Mouse (Mus musculus): ENCODE measurements around the gene Fancf. TPM values are rescaled to one million over a fixed set of nuclear protein-coding genes. Genes with fewer than 3 reads are reported as not detected.

The Fancf gene
- polyA plus RNA-seq (2014; fragmentation: Nextera tagmentation; extraction: Ambion mirVana) = 7.3 and 13.0 TPM in 2 replicates

- peak within 1 kb of the TSS; percentile 89 for H3K9ac ChIP-seq (ENCODE audit: low read length)
- H3K4me1 ChIP-seq (replicated peaks; ENCODE audit: control insufficient read depth, insufficient read depth, low read length) = peaks cover 5% of the 10 kb centered on the region; the same call in 1 of the 2 replicates
- H3K4me2 ChIP-seq (ENCODE audit: low read length) = peak within 1 kb of the TSS; percentile 56
- no peaks in the 10 kb centered on the region for H3K27me3 ChIP-seq (replicated peaks; ENCODE audit: control insufficient read depth, insufficient read depth, low read length)
- peak within 1 kb of the TSS; percentile 96 for H3K27ac ChIP-seq (ENCODE audit: low read depth)
- ATAC-seq (replicated peaks; ENCODE audit: low FRiP score, low TSS enrichment, low read depth) = peak; percentile 99
- H3K4me3 ChIP-seq (ENCODE audit: low read depth, low read length) = peak within 1 kb of the TSS; percentile 66
- peak; percentile 99 for DNase-seq (ENCODE audit: low spot score)
- peaks cover 28% of the 10 kb centered on the region for H3K36me3 ChIP-seq (ENCODE audit: control insufficient read depth, insufficient read depth, low read length)
- WGBS = under 1% methylated on average over 43 of the region's 43 CpGs
- no peaks in the 10 kb centered on the region for H3K9me3 ChIP-seq (ENCODE audit: control insufficient read depth, low read length)
These were observed at the start of gene Fancf for GRCm38 (mm10) chr7:51862097-51862492. TSS of gene Fancf (minus strand) at chr7:51862267.

GRCm38 (mm10) chr7:51899066-51899465, 37.0 kb upstream of the Fancf start:
- 80% methylated on average over 6 of the region's 6 CpGs for WGBS

GRCm38 (mm10) chr7:51894939-51895338, 32.9 kb upstream of the Fancf start:
- H3K9ac ChIP-seq (ENCODE audit: low read length) = no peak overlapping the region

More at GRCm38 (mm10) chr7:51899066-51899465, 37.0 kb upstream of the Fancf start:
- Histone ChIP-seq H3K27me3 (replicated peaks; ENCODE audit: control insufficient read depth, insufficient read depth, low read length) (no peaks in the 10 kb centered on the region), H3K27ac (ENCODE audit: low read depth) (no peak overlapping the region), H3K9ac (ENCODE audit: low read length) (no peak overlapping the region), H3K4me2 (ENCODE audit: low read length) (no peak overlapping the region), H3K4me1 (replicated peaks; ENCODE audit: control insufficient read depth, insufficient read depth, low read length) (no peaks in the 10 kb centered on the region), H3K4me3 (ENCODE audit: low read depth, low read length) (no peak overlapping the region), H3K36me3 (ENCODE audit: control insufficient read depth, insufficient read depth, low read length) (no peaks in the 10 kb centered on the region), H3K9me3 (ENCODE audit: control insufficient read depth, low read length) (no peaks in the 10 kb centered on the region)
- no peak for DNase-seq (ENCODE audit: low spot score)
- ATAC-seq (replicated peaks; ENCODE audit: low FRiP score, low TSS enrichment, low read depth) = no peak

DNA sequence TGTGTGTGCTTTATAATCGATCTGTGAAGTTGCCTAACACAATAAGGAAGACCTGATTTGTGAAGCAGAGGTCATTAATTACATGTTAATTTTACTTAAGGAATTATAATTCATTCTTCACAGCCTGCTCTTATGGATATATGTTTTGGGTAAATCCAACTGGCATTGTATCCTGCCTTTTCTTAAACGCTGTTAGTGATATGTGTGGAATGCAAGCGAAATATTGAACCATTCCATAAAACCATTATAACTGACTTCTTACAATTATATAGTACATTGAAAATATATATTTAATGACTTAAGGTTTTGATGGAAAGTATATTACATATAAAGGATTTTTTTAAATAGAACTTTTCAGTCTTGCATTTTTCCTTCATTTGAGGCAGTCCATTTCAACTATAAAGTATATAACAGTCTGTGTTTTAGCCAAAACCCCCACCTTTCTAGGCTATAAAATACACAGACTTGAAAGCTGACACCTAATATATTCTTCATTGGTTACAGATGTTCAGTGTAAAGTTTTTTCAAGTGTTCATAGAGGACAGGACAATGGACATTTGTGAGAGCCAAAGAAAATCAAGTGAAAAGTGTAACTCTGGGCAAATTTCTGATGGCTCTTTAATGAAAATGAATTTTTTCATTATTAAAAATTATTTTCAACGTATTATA, 32.2 kb upstream of the Fancf start:
- no peaks in the 10 kb centered on the region for H3K36me3 ChIP-seq (ENCODE audit: control insufficient read depth, insufficient read depth, low read length)
- 78% methylated on average over 4 of the region's 4 CpGs for WGBS
- H3K9ac ChIP-seq (ENCODE audit: low read length) = no peak overlapping the region
- no peak for DNase-seq (ENCODE audit: low spot score)
- no peak overlapping the region for H3K4me2 ChIP-seq (ENCODE audit: low read length)
- H3K27me3 ChIP-seq (replicated peaks; ENCODE audit: control insufficient read depth, insufficient read depth, low read length) = no peaks in the 10 kb centered on the region
- ATAC-seq (replicated peaks; ENCODE audit: low FRiP score, low TSS enrichment, low read depth) = no peak
- no peaks in the 10 kb centered on the region for H3K4me1 ChIP-seq (replicated peaks; ENCODE audit: control insufficient read depth, insufficient read depth, low read length)
- H3K27ac ChIP-seq (ENCODE audit: low read depth) = no peak overlapping the region
- no peaks in the 10 kb centered on the region for H3K9me3 ChIP-seq (ENCODE audit: control insufficient read depth, low read length)
- H3K4me3 ChIP-seq (ENCODE audit: low read depth, low read length) = no peak overlapping the region

More at GRCm38 (mm10) chr7:51894939-51895338, 32.9 kb upstream of the Fancf start:
- no peak for ATAC-seq (replicated peaks; ENCODE audit: low FRiP score, low TSS enrichment, low read depth)
- Histone ChIP-seq H3K4me2 (ENCODE audit: low read length) (no peak overlapping the region), H3K27ac (ENCODE audit: low read depth) (no peak overlapping the region), H3K9me3 (ENCODE audit: control insufficient read depth, low read length) (no peaks in the 10 kb centered on the region), H3K4me3 (ENCODE audit: low read depth, low read length) (no peak overlapping the region), H3K4me1 (replicated peaks; ENCODE audit: control insufficient read depth, insufficient read depth, low read length) (no peaks in the 10 kb centered on the region), H3K36me3 (ENCODE audit: control insufficient read depth, insufficient read depth, low read length) (no peaks in the 10 kb centered on the region), H3K27me3 (replicated peaks; ENCODE audit: control insufficient read depth, insufficient read depth, low read length) (no peaks in the 10 kb centered on the region)
- WGBS = 62% methylated on average over 2 of the region's 2 CpGs
- DNase-seq (ENCODE audit: low spot score) = no peak

GRCm38 (mm10) chr7:51893008-51893407, 30.9 kb upstream of the Fancf start:
- Histone ChIP-seq H3K4me2 (ENCODE audit: low read length) (no peak overlapping the region), H3K9me3 (ENCODE audit: control insufficient read depth, low read length) (no peaks in the 10 kb centered on the region), H3K4me1 (replicated peaks; ENCODE audit: control insufficient read depth, insufficient read depth, low read length) (no peaks in the 10 kb centered on the region), H3K27me3 (replicated peaks; ENCODE audit: control insufficient read depth, insufficient read depth, low read length) (no peaks in the 10 kb centered on the region), H3K4me3 (ENCODE audit: low read depth, low read length) (no peak overlapping the region), H3K9ac (ENCODE audit: low read length) (no peak overlapping the region), H3K36me3 (ENCODE audit: control insufficient read depth, insufficient read depth, low read length) (no peaks in the 10 kb centered on the region), H3K27ac (ENCODE audit: low read depth) (no peak overlapping the region)
- WGBS = 83% methylated on average over 4 of the region's 4 CpGs
- DNase-seq (ENCODE audit: low spot score) (no peak), ATAC-seq (replicated peaks; ENCODE audit: low FRiP score, low TSS enrichment, low read depth) (no peak)

DNA sequence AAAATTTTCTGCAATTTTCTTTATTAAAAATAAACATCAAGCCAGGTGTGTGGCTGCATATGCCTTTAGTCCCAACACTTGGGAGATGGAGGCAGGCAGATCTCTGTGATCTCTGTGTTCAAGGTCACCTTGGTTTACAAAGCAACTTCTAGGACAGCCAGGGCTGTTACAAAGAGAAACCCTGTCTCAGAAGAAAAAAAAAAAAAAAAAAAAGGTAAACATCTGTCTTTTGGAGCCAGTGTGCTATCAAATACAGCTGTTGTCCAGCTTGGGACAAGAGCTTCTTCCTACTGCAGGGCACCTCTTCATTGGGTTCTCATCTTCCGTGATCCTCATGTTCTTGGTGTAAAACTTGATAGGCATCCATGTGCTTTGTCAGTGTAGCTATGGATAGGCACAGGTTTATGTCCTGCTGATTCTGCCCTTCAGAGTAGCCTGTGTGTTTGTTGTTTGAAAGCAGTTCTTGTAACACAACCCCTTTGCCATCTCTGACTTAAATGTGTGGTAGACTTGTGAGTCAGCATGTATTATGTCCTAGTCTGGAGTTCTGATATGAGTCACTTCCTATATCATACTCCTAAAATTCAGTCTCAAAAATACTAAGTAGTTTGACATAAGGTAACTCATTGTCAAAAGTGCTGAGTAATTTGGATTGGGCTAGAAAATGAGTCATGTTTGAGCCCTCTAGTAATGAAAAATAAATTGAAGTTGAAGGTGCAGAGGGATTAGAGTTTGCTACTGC, 30.3 kb upstream of the Fancf start:
- 82% methylated on average over 1 of the region's 1 CpGs for WGBS
- Histone ChIP-seq H3K9me3 (ENCODE audit: control insufficient read depth, low read length) (no peaks in the 10 kb centered on the region), H3K4me1 (replicated peaks; ENCODE audit: control insufficient read depth, insufficient read depth, low read length) (no peaks in the 10 kb centered on the region), H3K27ac (ENCODE audit: low read depth) (no peak overlapping the region), H3K9ac (ENCODE audit: low read length) (no peak overlapping the region), H3K36me3 (ENCODE audit: control insufficient read depth, insufficient read depth, low read length) (no peaks in the 10 kb centered on the region), H3K27me3 (replicated peaks; ENCODE audit: control insufficient read depth, insufficient read depth, low read length) (no peaks in the 10 kb centered on the region), H3K4me2 (ENCODE audit: low read length) (no peak overlapping the region), H3K4me3 (ENCODE audit: low read depth, low read length) (no peak overlapping the region)
- DNase-seq (ENCODE audit: low spot score) = no peak
- no peak for ATAC-seq (replicated peaks; ENCODE audit: low FRiP score, low TSS enrichment, low read depth)

DNA sequence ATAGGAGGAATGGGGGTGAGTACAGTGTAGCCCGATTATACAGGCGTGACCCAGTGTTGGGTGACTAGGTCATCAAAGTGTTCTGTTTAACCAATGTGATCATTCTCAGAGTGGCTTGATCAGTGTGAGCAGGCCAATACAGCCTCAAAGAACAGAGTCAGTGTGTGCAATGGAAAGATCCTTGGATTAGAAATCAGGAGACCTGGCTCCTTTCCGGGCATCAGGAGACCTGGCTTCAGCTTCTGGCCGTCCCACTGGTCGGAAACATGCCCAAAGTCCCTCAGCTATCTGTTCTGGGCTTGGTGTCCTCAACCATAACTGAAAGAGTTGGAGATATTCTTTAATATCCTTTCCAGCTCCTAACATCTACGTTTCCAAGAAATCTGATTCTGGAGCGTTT, 27.5 kb upstream of the Fancf start:
- Histone ChIP-seq H3K27ac (ENCODE audit: low read depth) (no peak overlapping the region), H3K4me1 (replicated peaks; ENCODE audit: control insufficient read depth, insufficient read depth, low read length) (no peaks in the 10 kb centered on the region), H3K4me3 (ENCODE audit: low read depth, low read length) (no peak overlapping the region), H3K27me3 (replicated peaks; ENCODE audit: control insufficient read depth, insufficient read depth, low read length) (no peaks in the 10 kb centered on the region), H3K9ac (ENCODE audit: low read length) (no peak overlapping the region), H3K36me3 (ENCODE audit: control insufficient read depth, insufficient read depth, low read length) (no peaks in the 10 kb centered on the region), H3K9me3 (ENCODE audit: control insufficient read depth, low read length) (no peaks in the 10 kb centered on the region), H3K4me2 (ENCODE audit: low read length) (no peak overlapping the region)
- WGBS = 85% methylated on average over 7 of the region's 7 CpGs
- DNase-seq (ENCODE audit: low spot score) = no peak
- ATAC-seq (replicated peaks; ENCODE audit: low FRiP score, low TSS enrichment, low read depth) = no peak

DNA sequence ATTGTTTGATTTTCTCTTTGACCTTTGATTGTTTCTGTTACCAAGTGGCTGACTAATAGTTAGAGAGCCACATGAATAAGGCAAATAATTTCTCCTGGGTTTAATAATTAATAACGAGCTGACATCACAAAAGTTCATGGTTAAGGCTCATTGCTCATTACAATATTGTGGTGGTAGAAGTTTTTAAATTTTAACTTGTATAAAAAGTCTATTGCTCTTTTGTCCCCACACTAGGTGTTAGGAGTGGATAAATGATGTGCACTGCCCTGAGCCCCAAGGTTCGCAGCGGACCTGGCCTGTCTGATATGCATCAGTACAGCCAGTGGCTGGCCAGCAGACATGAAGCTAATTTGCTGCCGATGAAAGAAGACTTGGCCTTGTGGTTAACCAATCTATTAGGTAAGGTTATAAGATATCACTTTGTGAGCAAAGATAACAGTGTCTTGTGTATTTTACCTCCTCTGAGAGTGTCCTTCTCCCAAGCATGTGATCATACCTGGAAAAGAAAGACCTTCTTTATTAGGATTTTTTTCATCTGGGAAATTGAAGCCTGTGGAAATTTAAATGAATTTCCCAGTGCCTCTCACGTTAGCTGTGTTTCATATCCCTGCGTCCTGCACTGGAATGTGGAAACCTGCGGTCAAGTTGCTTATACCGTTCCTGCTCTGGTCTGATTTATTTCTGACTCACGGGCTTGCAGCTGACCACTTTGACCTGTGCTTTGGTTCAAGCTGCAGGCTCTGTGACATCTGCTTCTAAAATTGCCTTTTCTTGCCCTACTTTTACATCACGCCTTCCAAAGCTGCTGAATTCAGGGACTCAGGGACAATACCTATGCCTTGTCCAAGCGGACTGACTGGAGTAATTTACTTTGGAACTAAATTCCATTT, 25.9 kb upstream of the Fancf start:
- ATAC-seq (replicated peaks; ENCODE audit: low FRiP score, low TSS enrichment, low read depth) = 0 out of 2 replicates have a peak, but pooled peaks have one; percentile 43
- DNase-seq (ENCODE audit: low spot score) = no peak

More for the DNA sequence above, 25.9 kb upstream of the Fancf start:
- H3K36me3 ChIP-seq (ENCODE audit: control insufficient read depth, insufficient read depth, low read length) = no peaks in the 10 kb centered on the region
- no peak overlapping the region for H3K9ac ChIP-seq (ENCODE audit: low read length)
- H3K27me3 ChIP-seq (replicated peaks; ENCODE audit: control insufficient read depth, insufficient read depth, low read length) = no peaks in the 10 kb centered on the region
- no peak overlapping the region for H3K4me2 ChIP-seq (ENCODE audit: low read length)
- no peaks in the 10 kb centered on the region for H3K4me1 ChIP-seq (replicated peaks; ENCODE audit: control insufficient read depth, insufficient read depth, low read length)
- no peak overlapping the region for H3K27ac ChIP-seq (ENCODE audit: low read depth)
- no peak overlapping the region for H3K4me3 ChIP-seq (ENCODE audit: low read depth, low read length)
- WGBS = 64% methylated on average over 11 of the region's 11 CpGs
- H3K9me3 ChIP-seq (ENCODE audit: control insufficient read depth, low read length) = no peaks in the 10 kb centered on the region
